Mouse (Mus musculus) embryonic facial prominence, embryonic 11.5 days (tissue): ENCODE measurements at regions not wholly inside any gene's neighbourhood (a gene's known extent, or its start where the extent isn't known, plus 50 kb on each side); places are given as distances from the start of the nearest gene placed in this dataset.
"Not testable (repeated sequence)": the region's sequence is repeated elsewhere in the genome, so short reads cannot be mapped to it uniquely, and the experiment has no call there.

Source experiments
- ATAC-seq: fragments of 200-750 bp; cut with Nextera tagmentation; replicated peaks from 2 replicates; pipeline ENCODE4 v1.8.0; 2017; ENCODE audit warnings: low read depth; ENCODE audit not compliant: insufficient number of reproducible peaks, low FRiP score, low TSS enrichment
- DNase-seq: peaks from one replicate; pipeline ENCODE4 v3.0.0-alpha.2; 2015; ENCODE audit warnings: low spot score
- H3K27ac ChIP-seq: fragments of 300-500 bp; sonication (generic); replicated peaks from 2 replicates; pipeline ENCODE4 v1.5.1; 2014; ENCODE audit warnings: mild to moderate bottlenecking, low read depth, low read length, control low read depth
- H3K27me3 ChIP-seq: fragments of 300-500 bp; sonication (generic); 2 replicates; pipeline ENCODE4 v1.6.1; 2014; ENCODE audit warnings: mild to moderate bottlenecking, low read length, moderate library complexity, mixed read lengths; ENCODE audit not compliant: control insufficient read depth, insufficient read depth
- H3K36me3 ChIP-seq: fragments of 300-500 bp; sonication (generic); replicated peaks from 2 replicates; pipeline ENCODE4 v1.6.1; 2014; ENCODE audit warnings: low read depth, mild to moderate bottlenecking, low read length, moderate library complexity, mixed read lengths; ENCODE audit not compliant: control insufficient read depth, insufficient read depth
- H3K4me1 ChIP-seq: fragments of 300-500 bp; sonication (generic); 2 replicates; pipeline ENCODE4 v1.6.1; 2014; ENCODE audit warnings: low read length, mixed read lengths; ENCODE audit not compliant: control insufficient read depth, insufficient read depth
- H3K4me2 ChIP-seq: fragments of 300-500 bp; sonication (generic); 2 replicates; pipeline ENCODE4 v1.6.1; 2014; ENCODE audit warnings: low read depth, mild to moderate bottlenecking, control low read depth, low read length, moderate library complexity
- H3K4me3 ChIP-seq: fragments of 300-500 bp; sonication (generic); 2 replicates; pipeline ENCODE4 v1.5.1; 2014; ENCODE audit warnings: low read depth, low read length, control low read depth
- H3K9ac ChIP-seq: fragments of 300-500 bp; sonication (generic); replicated peaks from 2 replicates; pipeline ENCODE4 v1.6.1; 2014; ENCODE audit warnings: mild to moderate bottlenecking, control low read depth, low read length
- H3K9me3 ChIP-seq: fragments of 300-500 bp; sonication (generic); replicated peaks from 2 replicates; pipeline ENCODE4 v1.6.1; 2016; ENCODE audit warnings: mild to moderate bottlenecking, low read length, inconsistent platforms, mixed read lengths; ENCODE audit not compliant: control insufficient read depth
- WGBS: fragments of 180-500 bp; shearing (Covaris S2); extraction: QIAGEN DNeasy Blood & Tissue Kit; methylation state at CpG from one replicate; pipeline ENCODE4 v1.1.7; 2014; 5-methylcytosine and 5-hydroxymethylcytosine counted together

DNA sequence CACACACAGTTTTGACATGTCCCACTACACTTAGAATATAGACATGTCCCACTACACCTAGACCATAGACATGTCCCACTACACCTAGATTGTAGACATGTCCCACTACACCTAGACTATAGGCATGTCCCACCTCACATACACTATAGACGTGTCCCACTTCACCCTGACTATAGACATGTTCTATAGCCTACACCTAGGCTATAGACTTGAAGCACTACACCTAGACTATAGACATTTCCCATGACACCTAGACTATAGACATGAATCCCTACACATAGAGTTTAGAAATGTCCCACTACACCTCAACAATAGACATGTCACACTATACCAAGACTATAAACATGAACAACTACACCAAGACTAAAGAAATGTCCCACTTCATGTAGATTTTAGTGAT lies 2580.9 kb downstream of the Gm37988 start:
- H3K9ac ChIP-seq, result no peak overlapping the region
- H3K27ac ChIP-seq, result no peak overlapping the region
- DNase-seq, result no peak
- H3K4me2 ChIP-seq, result no peak overlapping the region
- H3K27me3 ChIP-seq, result no peaks in the 10 kb centered on the region
- H3K9me3 ChIP-seq, result no peaks in the 10 kb centered on the region
- H3K4me3 ChIP-seq, result no peak overlapping the region
- 100% methylated on average over 1 of the region's 1 CpGs for WGBS
- no peak for ATAC-seq
- H3K36me3 ChIP-seq, result no peaks in the 10 kb centered on the region
- H3K4me1 ChIP-seq, result no peaks in the 10 kb centered on the region

DNA sequence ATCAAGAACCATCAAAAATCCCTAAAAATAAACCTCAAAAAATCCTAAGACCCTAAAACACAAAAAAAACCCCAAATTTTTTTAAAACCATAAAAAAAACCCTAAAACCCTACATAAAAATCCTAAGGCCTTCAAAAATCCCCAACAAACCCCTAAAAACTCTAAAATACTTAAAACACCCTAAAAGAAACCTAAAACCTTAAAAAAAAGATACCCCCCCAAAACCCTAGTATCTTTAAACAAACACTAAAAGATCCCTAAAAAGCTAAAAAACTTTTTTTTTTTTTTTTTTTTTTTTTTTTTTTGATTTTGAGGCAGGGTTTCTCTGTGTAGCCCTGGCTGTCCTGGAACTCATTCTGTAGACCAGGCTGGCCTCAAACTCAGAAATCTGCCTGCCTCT lies 2585.8 kb downstream of the Gm37988 start:
- no peak overlapping the region for H3K4me3 ChIP-seq
- H3K9me3 ChIP-seq, result no peaks in the 10 kb centered on the region
- DNase-seq (no peak), ATAC-seq (no peak)
- H3K4me1 ChIP-seq, result no peaks in the 10 kb centered on the region
- H3K27ac ChIP-seq, result no peak overlapping the region
- no peak overlapping the region for H3K4me2 ChIP-seq
- H3K27me3 ChIP-seq, result no peaks in the 10 kb centered on the region
- H3K9ac ChIP-seq, result no peak overlapping the region
- no peaks in the 10 kb centered on the region for H3K36me3 ChIP-seq

DNA sequence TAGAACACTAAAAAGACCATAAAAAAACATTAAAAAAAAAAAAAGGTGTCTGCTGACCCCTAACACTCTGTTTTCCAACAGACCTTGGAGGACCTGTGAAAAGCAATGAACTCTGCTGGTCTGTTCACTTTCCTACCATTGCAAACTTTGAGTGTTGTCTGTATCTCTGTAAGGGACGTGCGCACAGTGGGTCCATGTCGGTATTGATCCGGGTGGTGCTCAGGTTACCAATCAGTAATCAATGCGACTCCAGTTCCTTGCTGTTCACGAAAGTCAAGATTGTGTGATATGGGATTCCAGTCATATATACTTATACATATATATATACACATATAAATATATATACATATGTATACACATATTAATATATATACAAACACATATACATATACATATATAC lies 2586.5 kb downstream of the Gm37988 start:
- no peaks in the 10 kb centered on the region for H3K36me3 ChIP-seq
- H3K4me1 ChIP-seq, result no peaks in the 10 kb centered on the region
- no peak overlapping the region for H3K27ac ChIP-seq
- WGBS, result 95% methylated on average over 6 of the region's 6 CpGs
- DNase-seq (no peak), ATAC-seq (no peak)
- no peak overlapping the region for H3K4me2 ChIP-seq
- H3K9ac ChIP-seq, result no peak overlapping the region
- no peak overlapping the region for H3K4me3 ChIP-seq
- H3K9me3 ChIP-seq, result no peaks in the 10 kb centered on the region
- H3K27me3 ChIP-seq, result no peaks in the 10 kb centered on the region

DNA sequence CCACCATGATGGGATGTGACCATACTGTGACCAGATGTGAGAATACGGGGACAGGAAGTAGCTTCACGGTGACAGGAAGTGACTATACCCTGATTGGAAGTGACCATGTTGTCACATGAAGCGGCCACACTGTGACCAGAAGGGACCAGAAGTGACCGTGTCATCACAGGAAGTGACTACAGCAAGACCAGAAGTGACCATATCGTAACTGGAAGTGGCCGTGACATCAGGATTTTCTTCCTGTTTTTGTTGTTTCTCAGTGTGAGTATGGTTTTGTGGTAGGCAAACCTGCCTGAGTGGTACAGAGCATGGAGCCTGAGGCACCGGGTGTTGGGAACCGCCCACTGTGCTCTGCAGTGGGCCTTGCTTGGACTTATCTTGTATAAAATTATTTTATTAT lies 2587.8 kb downstream of the Gm37988 start:
- Histone ChIP-seq H3K9me3 (no peaks in the 10 kb centered on the region), H3K27ac (no peak overlapping the region), H3K36me3 (no peaks in the 10 kb centered on the region), H3K4me1 (no peaks in the 10 kb centered on the region), H3K9ac (no peak overlapping the region), H3K4me2 (no peak overlapping the region), H3K4me3 (no peak overlapping the region), H3K27me3 (no peaks in the 10 kb centered on the region)
- ATAC-seq (no peak), DNase-seq (peak; percentile 1)
- 95% methylated on average over 8 of the region's 8 CpGs for WGBS

DNA sequence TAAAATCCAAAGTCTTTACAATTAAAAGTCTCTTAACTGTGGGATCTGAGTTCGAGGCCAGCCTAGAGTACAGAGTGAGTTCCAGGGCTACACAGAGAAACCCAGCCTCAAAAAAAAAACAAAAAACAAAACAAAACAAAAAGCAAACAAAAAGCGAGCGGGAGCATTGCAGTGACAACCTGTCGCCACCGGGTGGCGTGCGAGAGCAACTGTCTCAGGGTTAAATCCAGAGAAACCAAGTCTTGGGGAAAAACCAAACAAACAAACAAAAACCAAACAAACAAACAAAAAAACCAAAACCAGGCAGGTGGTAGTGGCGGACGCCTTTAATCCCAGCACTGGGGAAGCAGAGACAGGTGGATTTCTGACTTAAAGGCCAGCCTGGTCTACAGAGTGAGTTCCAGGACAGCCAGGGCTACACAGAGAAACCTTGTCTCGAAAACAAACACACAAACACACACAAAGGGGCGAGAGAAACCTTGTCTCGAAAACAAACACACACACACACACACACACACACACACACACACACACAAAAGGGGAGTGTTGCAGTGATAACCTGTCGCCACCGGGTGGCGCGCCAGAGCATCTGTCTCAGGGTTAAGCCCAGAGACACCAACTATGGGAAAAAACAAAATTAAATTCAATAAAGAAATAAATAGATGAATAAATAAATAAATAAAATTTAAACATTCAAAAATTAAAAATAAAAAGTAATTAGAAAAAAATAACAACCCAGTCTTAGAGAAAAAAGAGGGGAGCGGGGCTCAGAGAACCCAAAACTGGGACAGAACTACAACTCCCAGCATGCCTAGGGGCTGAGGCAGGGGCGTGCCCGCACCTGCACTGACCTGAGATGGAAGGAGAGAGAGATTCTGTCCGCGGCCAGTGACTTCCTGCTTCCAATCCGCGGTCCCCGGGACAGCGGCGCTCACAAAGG lies 2589.4 kb downstream of the Gm37988 start:
- Histone ChIP-seq H3K36me3 (no peaks in the 10 kb centered on the region), H3K9me3 (no peaks in the 10 kb centered on the region), H3K9ac (peak overlapping the region; percentile 51; the same call in 1 of the 2 replicates), H3K4me3 (peak overlapping the region; percentile 65), H3K27me3 (no peaks in the 10 kb centered on the region), H3K27ac (no peak overlapping the region), H3K4me2 (peak overlapping the region; percentile 21; the same call in 1 of the 2 replicates), H3K4me1 (no peaks in the 10 kb centered on the region)
- DNase-seq, result peak; percentile 89
- ATAC-seq, result peak; percentile 91
- WGBS, result 15% methylated on average over 26 of the region's 26 CpGs

DNA sequence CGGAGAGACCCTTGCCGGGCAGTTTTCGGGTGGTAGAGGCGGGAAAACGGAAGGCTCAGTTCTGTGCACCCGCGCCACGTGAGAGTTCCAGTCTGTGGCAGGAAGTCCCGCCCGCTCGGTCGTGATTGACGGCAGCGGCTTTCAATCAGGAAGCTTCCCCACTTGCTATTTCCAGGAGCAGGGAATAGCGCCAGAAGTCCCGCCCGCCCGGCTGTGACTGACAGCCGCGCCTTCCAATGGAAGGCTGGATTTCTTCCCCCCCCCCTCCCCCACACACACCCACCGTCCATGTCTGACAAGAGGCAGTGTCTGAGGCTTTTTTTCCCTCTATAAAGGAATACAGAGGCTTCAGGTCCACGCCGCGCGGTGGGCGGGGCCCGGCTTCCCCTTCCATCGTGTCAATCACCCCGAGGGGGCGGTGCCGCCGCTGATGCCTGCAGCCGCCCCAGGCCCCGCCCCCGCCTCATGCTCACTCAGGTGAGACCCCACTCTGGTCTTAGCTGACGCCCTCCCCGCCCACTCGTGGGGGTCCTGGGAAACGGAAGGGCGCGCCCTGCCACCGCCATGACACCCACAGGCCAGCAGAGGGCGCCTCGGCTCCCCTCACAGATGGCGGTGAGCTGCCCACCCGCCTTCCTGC lies 2590.2 kb downstream of the Gm37988 start:
- 0% methylated on average over 32 of the region's 46 CpGs for WGBS
- Histone ChIP-seq H3K4me1 (no peaks in the 10 kb centered on the region), H3K27ac (0 out of 2 replicates have a peak overlapping the region, but pooled peaks have one; percentile 28), H3K27me3 (no peaks in the 10 kb centered on the region), H3K9ac (peak overlapping the region; percentile 68), H3K36me3 (no peaks in the 10 kb centered on the region), H3K9me3 (no peaks in the 10 kb centered on the region), H3K4me3 (peak overlapping the region; percentile 65), H3K4me2 (peak overlapping the region; percentile 53)
- ATAC-seq (peak; percentile 98), DNase-seq (peak; percentile 97)

DNA sequence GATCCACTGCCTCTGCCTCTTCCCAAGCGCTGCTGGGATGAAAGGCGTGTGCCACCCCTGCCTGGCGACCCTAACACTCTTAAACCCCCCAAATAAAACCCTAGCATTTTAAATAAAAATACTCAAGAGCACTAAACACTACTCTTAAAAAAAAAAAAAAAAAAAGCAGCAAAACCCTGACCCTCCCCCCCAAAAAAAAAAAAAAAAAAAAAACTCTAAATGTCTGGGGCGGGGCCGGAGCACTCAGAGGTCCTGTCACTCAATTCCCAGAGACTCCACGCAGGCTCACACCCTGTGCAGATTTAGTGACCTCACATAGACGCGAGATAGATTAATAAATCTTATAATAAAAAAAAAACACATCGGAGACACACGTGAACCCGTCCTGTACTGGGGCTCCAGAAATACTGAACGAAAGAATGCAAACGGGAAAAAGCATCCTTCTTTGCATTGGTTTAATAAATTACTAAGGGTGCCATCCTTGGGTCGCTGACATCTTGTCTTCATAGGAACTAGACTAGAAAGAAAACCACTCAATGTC lies 2591.1 kb downstream of the Gm37988 start:
- peak overlapping the region; percentile 53 for H3K4me2 ChIP-seq
- no peaks in the 10 kb centered on the region for H3K36me3 ChIP-seq
- peak overlapping the region; percentile 65 for H3K4me3 ChIP-seq
- no peaks in the 10 kb centered on the region for H3K9me3 ChIP-seq
- no peaks in the 10 kb centered on the region for H3K4me1 ChIP-seq
- WGBS, result 55% methylated on average over 14 of the region's 14 CpGs
- peak overlapping the region; percentile 68 for H3K9ac ChIP-seq
- ATAC-seq (no peak; the same call in 1 of the 2 replicates), DNase-seq (no peak)
- H3K27ac ChIP-seq, result no peak overlapping the region
- no peaks in the 10 kb centered on the region for H3K27me3 ChIP-seq

DNA sequence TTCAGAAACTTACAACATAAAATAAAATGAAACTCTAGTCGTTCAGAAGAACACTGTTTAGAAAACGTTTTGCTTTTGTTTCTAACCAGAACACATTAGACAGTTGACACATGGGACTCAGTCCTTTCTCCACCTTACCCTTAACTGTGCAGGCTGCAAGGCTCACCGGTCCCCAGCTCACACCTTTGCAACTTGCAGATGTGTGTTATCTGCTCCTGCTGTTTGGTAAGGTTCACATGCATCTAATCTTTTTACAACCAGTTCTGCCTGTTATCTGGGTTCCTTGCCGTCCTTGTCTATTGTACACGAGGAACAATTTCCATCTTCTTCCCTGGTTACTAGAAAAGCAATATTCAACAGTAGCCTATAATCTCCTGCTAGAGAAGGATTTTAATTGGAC lies 2598.0 kb downstream of the Gm37988 start:
- ATAC-seq, H3K9me3 ChIP-seq, H3K27ac ChIP-seq, H3K27me3 ChIP-seq, H3K4me1 ChIP-seq, H3K36me3 ChIP-seq, H3K4me2 ChIP-seq, H3K9ac ChIP-seq, H3K4me3 ChIP-seq, DNase-seq: not testable (repeated sequence)
- 67% methylated on average over 5 of the region's 5 CpGs for whole genome bisulfite sequencing
